Mouse (Mus musculus) G1E (cell line): ENCODE results near the gene Terf2ip.
A peak's percentile ranks its signal among the peaks of the same experiment; 100 is the strongest.

ENCODE experiments used
- CTCF ChIP-seq: IDR thresholded peaks from 2 replicates; pipeline ENCODE4 v1.5.1; 2012; ENCODE audit warnings: low read depth, low read length, inconsistent platforms, mixed read lengths
- GATA1 ChIP-seq: IDR thresholded peaks from 2 replicates; pipeline ENCODE4 v1.6.1; 2012; ENCODE audit warnings: borderline replicate concordance, low read length, inconsistent platforms, mixed read lengths
- GATA2 ChIP-seq: IDR thresholded peaks from 2 replicates; pipeline ENCODE4 v1.6.1; 2012; ENCODE audit warnings: low read depth, low read length, inconsistent platforms, borderline replicate concordance
- POLR2AphosphoS5 ChIP-seq: IDR thresholded peaks from 2 replicates; pipeline ENCODE4 v1.6.1; 2012; ENCODE audit warnings: low read depth, low read length, inconsistent platforms; ENCODE audit not compliant: insufficient replicate concordance
- TAL1 ChIP-seq: conservative IDR thresholded peaks from 2 replicates; pipeline ENCODE4 v1.6.1; 2012; ENCODE audit warnings: low read depth, low read length, inconsistent platforms, mixed read lengths

GRCm38 (mm10) chr8:112034603-112035002, 23.4 kb downstream of the Terf2ip start:
- peak; percentile 72; the same call in 1 of the 2 replicates for TF ChIP-seq CTCF
- no peak for TF ChIP-seq GATA2
- TF ChIP-seq GATA1 = no peak
- TF ChIP-seq POLR2AphosphoS5 = no peak
- no peak for TF ChIP-seq TAL1
